Mouse (Mus musculus) heart, embryonic 16.5 days (tissue): Measurements from ENCODE around the gene Wwc1. TPM values are rescaled to one million over a fixed set of nuclear protein-coding genes. Genes with fewer than 3 reads are reported as not detected.
A peak's percentile ranks its signal among the peaks of the same experiment; 100 is the strongest.

Experiments
- ATAC-seq: fragments of 200-750 bp; cut with Nextera tagmentation; replicated peaks from 2 replicates; pipeline ENCODE4 v1.8.0; 2017; ENCODE audit warnings: moderate number of reproducible peaks; ENCODE audit not compliant: insufficient read depth, low FRiP score; ENCODE audit errors: extremely low read depth
- H3K27ac ChIP-seq: fragments of 300-500 bp; sonication (generic); 2 replicates; pipeline ENCODE4 v1.5.1; 2014; ENCODE audit warnings: mild to moderate bottlenecking, low read length, control low read depth, moderate library complexity
- H3K27me3 ChIP-seq: fragments of 300-500 bp; sonication (generic); 2 replicates; pipeline ENCODE4 v1.6.1; 2014; ENCODE audit warnings: low read length, mixed read lengths; ENCODE audit not compliant: control insufficient read depth, insufficient read depth
- H3K36me3 ChIP-seq: fragments of 300-500 bp; sonication (generic); 2 replicates; pipeline ENCODE4 v1.6.1; 2014; ENCODE audit not compliant: control insufficient read depth, insufficient read depth
- H3K4me1 ChIP-seq: fragments of 300-500 bp; sonication (generic); 2 replicates; pipeline ENCODE4 v1.6.1; 2014; ENCODE audit warnings: low read length, mixed read lengths; ENCODE audit not compliant: control insufficient read depth, insufficient read depth
- H3K4me2 ChIP-seq: fragments of 300-500 bp; sonication (generic); 2 replicates; pipeline ENCODE4 v1.6.1; 2014; ENCODE audit warnings: low read depth, mild to moderate bottlenecking, control low read depth, low read length
- H3K4me3 ChIP-seq: fragments of 300-500 bp; sonication (generic); 2 replicates; pipeline ENCODE4 v1.5.1; 2014; ENCODE audit warnings: mild to moderate bottlenecking, control low read depth, low read length
- H3K9ac ChIP-seq: fragments of 300-500 bp; sonication (generic); 2 replicates; pipeline ENCODE4 v1.6.1; 2014; ENCODE audit warnings: low read length, control low read depth
- H3K9me3 ChIP-seq: fragments of 300-500 bp; sonication (generic); replicated peaks from 2 replicates; pipeline ENCODE4 v1.6.1; 2016; ENCODE audit warnings: low read length; ENCODE audit not compliant: control insufficient read depth
- WGBS: fragments of 180-500 bp; shearing (Covaris S2); extraction: QIAGEN DNeasy Blood & Tissue Kit; methylation state at CpG from one replicate; pipeline ENCODE4 v1.1.7; 2014; 5-methylcytosine and 5-hydroxymethylcytosine counted together
- polyA plus RNA-seq: library from polyadenylated mRNA; unstranded; fragments of >200 nt; fragmentation: Nextera tagmentation; extraction: Ambion mirVana; gene quantifications from 2 replicates; pipeline ENCODE4 v1.2.1, GENCODE M21; 2015

The Wwc1 gene
- polyA plus RNA-seq, result 0.77 and 3.0 TPM in 2 replicates

GRCm38 (mm10) chr11:35980411-35980917 lies at the start of gene Wwc1:
Wwc1 (minus strand) TSS chr11:35980527.
- WGBS, result under 1% methylated on average over 44 of the region's 47 CpGs
- ATAC-seq, result peak; percentile 50
- H3K27me3 ChIP-seq, result peaks cover 16% of the 10 kb centered on the region

GRCm38 (mm10) chr11:36020009-36020408 lies 39.7 kb upstream of the Wwc1 start:
- Histone ChIP-seq H3K4me1 (no peaks in the 10 kb centered on the region), H3K36me3 (no peaks in the 10 kb centered on the region), H3K4me3 (no peak overlapping the region), H3K9me3 (no peaks in the 10 kb centered on the region; the same call in 1 of the 2 replicates), H3K9ac (no peak overlapping the region), H3K4me2 (no peak overlapping the region), H3K27ac (no peak overlapping the region), H3K27me3 (no peaks in the 10 kb centered on the region; the same call in 1 of the 2 replicates)
- 55% methylated on average over 3 of the region's 3 CpGs for WGBS
- ATAC-seq, result no peak

More at GRCm38 (mm10) chr11:35980411-35980917, at the start of gene Wwc1:
- Histone ChIP-seq H3K36me3 (no peaks in the 10 kb centered on the region), H3K9me3 (no peaks in the 10 kb centered on the region), H3K4me2 (peak within 1 kb of the TSS; percentile 98), H3K9ac (peak within 1 kb of the TSS; percentile 78), H3K27ac (no peak within 1 kb of the TSS), H3K4me1 (peaks cover 11% of the 10 kb centered on the region), H3K4me3 (peak within 1 kb of the TSS; percentile 86)

- WGBS, result 59% methylated on average over 4 of the region's 4 CpGs
- H3K36me3 ChIP-seq, result no peaks in the 10 kb centered on the region
- no peaks in the 10 kb centered on the region for H3K4me1 ChIP-seq
- H3K4me2 ChIP-seq, result no peak overlapping the region
- no peak for ATAC-seq
- no peaks in the 10 kb centered on the region for H3K9me3 ChIP-seq
- H3K27ac ChIP-seq, result no peak overlapping the region
- H3K27me3 ChIP-seq, result no peaks in the 10 kb centered on the region
- no peak overlapping the region for H3K9ac ChIP-seq
- no peak overlapping the region for H3K4me3 ChIP-seq
Measured at GRCm38 (mm10) chr11:36013179-36013578, 32.9 kb upstream of the Wwc1 start.

- Histone ChIP-seq H3K27ac (no peak overlapping the region), H3K4me3 (no peak overlapping the region), H3K4me1 (no peaks in the 10 kb centered on the region), H3K36me3 (no peaks in the 10 kb centered on the region), H3K9me3 (no peaks in the 10 kb centered on the region), H3K4me2 (no peak overlapping the region), H3K27me3 (peaks cover 2% of the 10 kb centered on the region; the same call in 1 of the 2 replicates), H3K9ac (no peak overlapping the region)
- 77% methylated on average over 11 of the region's 11 CpGs for WGBS
- no peak for ATAC-seq
Measured at GRCm38 (mm10) chr11:36009281-36010208, 29.2 kb upstream of the Wwc1 start.

- H3K9me3 ChIP-seq, result no peaks in the 10 kb centered on the region
- WGBS, result 48% methylated on average over 4 of the region's 4 CpGs
- no peak overlapping the region for H3K9ac ChIP-seq
- no peak for ATAC-seq
- no peaks in the 10 kb centered on the region for H3K36me3 ChIP-seq
- H3K27me3 ChIP-seq, result peaks cover 15% of the 10 kb centered on the region
- H3K27ac ChIP-seq, result no peak overlapping the region
- no peak overlapping the region for H3K4me3 ChIP-seq
- no peak overlapping the region for H3K4me2 ChIP-seq
- peaks cover 3% of the 10 kb centered on the region for H3K4me1 ChIP-seq
Measured at GRCm38 (mm10) chr11:36002900-36003299, 22.6 kb upstream of the Wwc1 start.

GRCm38 (mm10) chr11:36001282-36001970 lies 21.1 kb upstream of the Wwc1 start:
- Histone ChIP-seq H3K9me3 (no peaks in the 10 kb centered on the region), H3K4me2 (peak overlapping the region; percentile 69), H3K36me3 (no peaks in the 10 kb centered on the region), H3K27ac (no peak overlapping the region), H3K9ac (0 out of 2 replicates have a peak overlapping the region, but pooled peaks have one; percentile 51), H3K27me3 (peaks cover 15% of the 10 kb centered on the region), H3K4me3 (peak overlapping the region; percentile 43), H3K4me1 (peaks cover 3% of the 10 kb centered on the region)
- WGBS, result 4% methylated on average over 28 of the region's 28 CpGs
- ATAC-seq, result peak; percentile 87

GRCm38 (mm10) chr11:36000585-36001281 lies 20.4 kb upstream of the Wwc1 start:
- Histone ChIP-seq H3K9ac (0 out of 2 replicates have a peak overlapping the region, but pooled peaks have one; percentile 3), H3K27ac (no peak overlapping the region), H3K36me3 (no peaks in the 10 kb centered on the region), H3K4me2 (peak overlapping the region; percentile 69), H3K4me1 (peaks cover 3% of the 10 kb centered on the region), H3K9me3 (no peaks in the 10 kb centered on the region; the same call in 1 of the 2 replicates), H3K4me3 (peak overlapping the region; percentile 43), H3K27me3 (peaks cover 15% of the 10 kb centered on the region)
- WGBS, result 7% methylated on average over 10 of the region's 10 CpGs
- ATAC-seq, result no peak

- H3K27ac ChIP-seq, result no peak overlapping the region
- no peak overlapping the region for H3K4me2 ChIP-seq
- peaks cover 15% of the 10 kb centered on the region for H3K27me3 ChIP-seq
- ATAC-seq, result no peak
- H3K9ac ChIP-seq, result no peak overlapping the region
- 30% methylated on average over 4 of the region's 4 CpGs for WGBS
- peaks cover 3% of the 10 kb centered on the region; the same call in 1 of the 2 replicates for H3K9me3 ChIP-seq
- H3K4me3 ChIP-seq, result no peak overlapping the region
- H3K36me3 ChIP-seq, result no peaks in the 10 kb centered on the region
- H3K4me1 ChIP-seq, result peaks cover 3% of the 10 kb centered on the region
Measured at GRCm38 (mm10) chr11:36000038-36000437, 19.7 kb upstream of the Wwc1 start.
